Mouse (Mus musculus) CD4-positive naive resting alpha-beta T cell, adult 57 days (primary cell): ENCODE data around the gene Pole. TPM values are rescaled to one million over a fixed set of nuclear protein-coding genes. Genes with fewer than 3 reads are reported as not detected.

ENCODE experiments used
- total RNA-seq: library from RNA; stranded (reverse); gene quantifications from one replicate; pipeline ENCODE4 v1.2.4, GENCODE M21; 2023

Pole gene
- total RNA-seq, result 4.7 TPM

GRCm38 (mm10) chr5:110285770-110286445 is at the start of gene Pole, which contains the start of gene Pxmp2:
Pole (plus strand) TSS chr5:110286306.
Pxmp2 (minus strand) TSS chr5:110286186.

GRCm38 (mm10) chr5:110269141-110270101 is 16.7 kb upstream of the Pole start, which contains the start of gene Pgam5:
Pgam5 (minus strand) TSS chr5:110269913.

GRCm38 (mm10) chr5:110342648-110343284 is 56.7 kb downstream of the Pole start, which contains the start of gene P2rx2:
P2rx2 (minus strand) TSS chr5:110343212.

GRCm38 (mm10) chr5:110344524-110344923 is 58.4 kb downstream of the Pole start, which contains the start of gene Lrcol1:
Lrcol1 (plus strand) TSS chr5:110344730.

Other genes with a start within 250 kb of the Pole start
- 18.9 TPM for gene Gm17655, start 213.8 kb upstream of the Pole start, total RNA-seq
- 1.0 TPM for gene Gm35315, start 191.9 kb upstream of the Pole start, total RNA-seq
- gene Plcxd1, start 186.3 kb upstream of the Pole start, total RNA-seq, result 0.56 TPM
- gene Gtpbp6, start 178.1 kb upstream of the Pole start, total RNA-seq, result 139 TPM
- 4.2 TPM for gene Zfp605, start 176.2 kb upstream of the Pole start, total RNA-seq
- 90.4 TPM for gene Chfr, start 150.5 kb upstream of the Pole start, total RNA-seq
- gene Golga3, start 109.6 kb upstream of the Pole start, total RNA-seq, result 43.0 TPM
- gene Ankle2, start 55.3 kb upstream of the Pole start, total RNA-seq, result 57.6 TPM
- gene Pgam5, start 16.4 kb upstream of the Pole start, total RNA-seq, result 37.0 TPM
- 4.1 TPM for gene Pxmp2, start 120 bp upstream of the Pole start, total RNA-seq
- 0.27 TPM for gene P2rx2, start 56.9 kb downstream of the Pole start, total RNA-seq
- not detected for gene Lrcol1, start 58.4 kb downstream of the Pole start, total RNA-seq
- 168 TPM for gene Fbrsl1, start 162.2 kb downstream of the Pole start, total RNA-seq